Mouse (Mus musculus): ENCODE results near the gene Wsb1. TPM values are rescaled to one million over a fixed set of nuclear protein-coding genes. Genes with fewer than 3 reads are reported as not detected.
A peak's percentile ranks its signal among the peaks of the same experiment; 100 is the strongest.

Wsb1 gene
- total RNA-seq, 2 experiments from 2014 or later: 7.2 to 14.3 TPM

DNA sequence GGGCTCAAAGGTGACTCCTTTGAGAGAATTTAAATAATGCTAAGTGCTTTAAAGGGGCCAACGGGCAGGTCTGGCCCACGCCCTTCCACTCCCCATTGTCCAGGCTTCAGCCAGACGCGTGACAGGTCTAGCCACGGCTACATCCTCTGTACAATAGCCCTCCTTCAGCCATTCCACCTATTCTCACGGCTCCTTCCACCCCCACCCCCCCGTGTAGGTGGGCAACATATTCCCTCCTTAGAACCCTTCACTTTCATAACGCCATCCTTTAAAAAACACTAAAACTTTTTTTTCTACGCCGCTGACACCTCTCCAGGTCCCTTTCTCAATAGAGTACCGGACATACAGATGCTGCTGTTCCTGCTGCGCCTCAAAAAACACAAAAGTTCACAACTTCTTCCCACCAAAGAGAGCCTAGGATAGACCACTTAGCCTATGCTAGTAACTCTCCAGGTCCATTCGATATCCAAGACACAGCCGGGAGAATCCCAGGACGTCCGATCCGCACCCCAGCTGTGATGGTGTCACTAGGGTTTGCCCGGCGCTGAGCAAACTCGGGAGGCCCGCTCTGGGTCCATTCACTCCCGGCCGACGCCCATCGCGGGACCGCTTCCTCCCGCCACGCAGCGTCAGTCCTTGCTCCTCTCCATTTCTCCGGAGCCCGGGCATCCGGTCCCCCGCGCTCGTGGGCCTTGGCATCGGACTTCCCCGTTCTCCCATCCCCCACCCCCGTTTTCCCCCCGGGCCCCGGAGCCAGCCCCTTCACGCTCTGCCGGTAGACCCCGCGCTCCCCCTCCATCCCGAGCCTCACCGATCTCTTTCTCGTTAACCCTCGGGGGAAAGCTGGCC lies 705 bp downstream of the Wsb1 start:
- peak; percentile 68 for DNase-seq
- H3K4me3 ChIP-seq: peak overlapping the region; percentile 79
- H3K27ac ChIP-seq: peak overlapping the region; percentile 97
- intact Hi-C loops (cut with DNase I): loop anchor here (2.0 to 5.0 kb wide), 2 partner anchors 29 to 39 kb away; no protein-coding TSS in a partner anchor
- TF ChIP-seq CTCF (IDR thresholded peaks at IDR 0.05): no peak

DNA sequence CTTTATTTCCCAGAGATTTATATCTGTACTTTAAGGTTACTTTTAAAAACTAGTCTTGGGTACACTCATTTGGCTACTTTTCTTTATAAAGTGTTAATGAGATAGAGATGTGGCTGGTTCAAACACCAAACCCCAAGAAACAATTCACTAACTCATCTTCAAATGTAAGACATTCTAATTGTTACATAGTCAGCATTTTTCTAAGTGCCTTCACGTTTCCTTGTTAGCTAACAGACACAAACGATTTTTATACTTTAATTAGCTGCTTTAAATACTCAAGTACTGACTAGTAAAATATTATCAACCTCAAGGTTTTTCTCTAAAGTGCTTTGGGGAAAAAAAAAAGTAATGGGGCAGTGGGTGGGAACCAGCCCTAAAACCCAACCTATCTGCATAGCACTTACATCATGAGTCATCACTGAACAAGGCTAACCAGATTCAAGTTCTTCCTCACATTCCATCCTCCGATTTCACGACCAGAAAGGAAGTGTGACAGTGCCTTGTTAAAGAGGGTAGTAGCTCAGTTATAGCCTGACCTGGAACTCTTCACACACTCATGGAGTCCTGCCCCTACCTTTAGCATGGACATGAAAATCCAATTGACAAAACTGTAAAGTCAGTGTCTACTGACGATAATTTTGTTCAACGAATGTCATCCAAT lies 1.5 kb downstream of the Wsb1 start:
- Histone ChIP-seq H3K4me3 (peak overlapping the region; percentile 79), H3K27ac (peak overlapping the region; percentile 97)
- TF ChIP-seq CTCF (IDR thresholded peaks at IDR 0.05): no peak
- DNase-seq: no peak
- intact Hi-C loops (cut with DNase I): loop anchor here (5.0 kb wide), 1 partner anchor 39 kb away; no protein-coding TSS in a partner anchor

DNA sequence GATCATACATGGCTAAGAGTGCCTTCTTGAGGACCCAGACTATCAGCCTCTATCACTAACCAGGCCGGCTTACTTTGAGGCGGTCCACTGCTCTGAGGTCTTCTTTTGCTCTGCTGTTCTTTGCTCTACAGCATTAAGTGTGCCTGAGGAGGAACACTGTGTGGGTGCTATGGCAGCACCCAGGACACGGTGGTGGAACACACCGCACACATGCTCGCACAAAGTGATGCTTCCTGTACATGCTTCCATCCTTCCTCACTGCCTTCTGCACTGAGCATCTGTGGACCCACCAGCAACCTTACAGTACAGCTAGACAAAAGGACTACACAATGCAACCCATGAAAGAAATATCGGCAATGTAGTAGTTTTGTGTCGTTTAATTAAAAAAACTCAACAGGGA lies 15.4 kb downstream of the Wsb1 start:
- Histone ChIP-seq H3K27ac (peak overlapping the region; percentile 82), H3K4me3 (no peak overlapping the region)
- intact Hi-C loops (cut with DNase I): no loop called here
- no peak for TF ChIP-seq CTCF (IDR thresholded peaks at IDR 0.05)
- no peak for DNase-seq

DNA sequence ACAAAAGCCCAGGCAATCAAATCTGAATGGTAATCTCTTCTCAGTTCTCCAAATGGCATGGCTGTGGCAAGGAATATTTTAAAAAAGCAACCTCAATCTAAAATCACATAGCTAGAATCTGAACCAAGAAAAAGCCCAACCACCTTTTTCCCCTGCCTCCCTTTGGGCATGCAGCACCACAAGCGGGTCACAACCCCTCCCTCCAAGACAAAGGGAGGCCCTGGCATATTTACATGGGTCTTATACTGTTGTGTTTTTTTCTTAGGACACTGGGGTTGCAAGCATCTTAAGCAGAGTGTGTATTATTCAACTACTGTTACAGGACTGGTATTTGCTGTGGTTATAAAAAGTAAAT lies 16.1 kb downstream of the Wsb1 start:
- H3K27ac ChIP-seq: peak overlapping the region; percentile 82
- H3K4me3 ChIP-seq: peak overlapping the region; percentile 23; the same call in 1 of the 2 replicates
- no peak for TF ChIP-seq CTCF (IDR thresholded peaks at IDR 0.05)
- DNase-seq: peak; percentile 58
- intact Hi-C loops (cut with DNase I): no loop called here

DNA sequence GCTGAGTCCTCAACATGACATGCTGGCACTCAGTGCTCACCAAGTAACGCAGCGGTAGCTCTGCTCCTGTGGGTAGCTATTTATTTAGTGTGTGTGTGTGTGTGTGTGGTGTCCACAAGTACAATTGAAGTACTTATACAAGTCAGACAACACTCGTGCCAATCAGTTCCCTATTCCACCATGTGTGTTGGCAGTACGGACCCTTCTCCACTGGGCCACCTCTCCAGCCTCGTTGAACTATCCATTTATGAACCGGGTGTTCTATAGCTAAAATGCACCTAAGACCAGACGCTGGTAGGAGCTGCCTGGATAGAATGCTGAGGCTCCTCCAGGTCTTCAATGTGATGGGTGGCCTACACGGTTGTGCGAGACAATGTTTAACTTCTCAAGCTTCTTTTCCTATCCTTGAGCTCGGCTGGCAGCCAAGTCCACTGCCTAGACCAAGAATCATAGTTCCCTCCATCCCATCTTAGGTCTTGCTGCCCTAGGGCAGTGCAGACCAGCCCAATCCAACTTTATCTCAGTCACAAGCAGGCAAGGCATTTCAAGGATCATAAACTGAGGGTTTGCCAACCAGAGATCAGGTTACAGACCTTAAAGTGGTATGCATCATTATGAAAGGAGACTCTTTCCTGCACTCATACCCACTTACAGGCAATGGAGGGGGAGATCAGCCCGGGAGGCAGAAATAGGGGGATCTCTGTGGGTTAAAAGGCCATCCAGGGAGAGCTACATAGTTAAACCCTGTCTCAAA lies 16.6 kb downstream of the Wsb1 start:
- H3K27ac ChIP-seq: peak overlapping the region; percentile 82
- no peak for DNase-seq
- TF ChIP-seq CTCF (IDR thresholded peaks at IDR 0.05): no peak
- intact Hi-C loops (cut with DNase I): no loop called here
- H3K4me3 ChIP-seq: peak overlapping the region; percentile 23; the same call in 1 of the 2 replicates

DNA sequence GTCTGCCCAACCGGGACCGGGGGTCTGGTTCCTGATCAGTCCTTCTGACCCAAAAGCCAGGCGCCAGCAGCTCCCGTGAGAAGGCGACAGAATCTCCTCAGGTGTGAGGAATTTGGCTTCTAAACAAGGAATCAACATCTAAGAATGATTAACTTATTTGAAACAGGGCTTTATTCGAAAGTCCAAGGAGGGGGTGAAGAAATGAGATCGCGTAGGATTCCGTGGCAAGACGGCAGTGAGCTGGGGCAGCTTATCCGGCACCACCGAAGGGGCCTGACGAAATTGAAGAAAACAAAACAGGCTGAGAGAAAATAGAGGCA lies 24.3 kb downstream of the Wsb1 start:
- DNase-seq: no peak
- intact Hi-C loops (cut with DNase I): no loop called here
- Histone ChIP-seq H3K27ac (peak overlapping the region; percentile 81), H3K4me3 (peak overlapping the region; percentile 45)
- no peak for TF ChIP-seq CTCF (IDR thresholded peaks at IDR 0.05)

DNA sequence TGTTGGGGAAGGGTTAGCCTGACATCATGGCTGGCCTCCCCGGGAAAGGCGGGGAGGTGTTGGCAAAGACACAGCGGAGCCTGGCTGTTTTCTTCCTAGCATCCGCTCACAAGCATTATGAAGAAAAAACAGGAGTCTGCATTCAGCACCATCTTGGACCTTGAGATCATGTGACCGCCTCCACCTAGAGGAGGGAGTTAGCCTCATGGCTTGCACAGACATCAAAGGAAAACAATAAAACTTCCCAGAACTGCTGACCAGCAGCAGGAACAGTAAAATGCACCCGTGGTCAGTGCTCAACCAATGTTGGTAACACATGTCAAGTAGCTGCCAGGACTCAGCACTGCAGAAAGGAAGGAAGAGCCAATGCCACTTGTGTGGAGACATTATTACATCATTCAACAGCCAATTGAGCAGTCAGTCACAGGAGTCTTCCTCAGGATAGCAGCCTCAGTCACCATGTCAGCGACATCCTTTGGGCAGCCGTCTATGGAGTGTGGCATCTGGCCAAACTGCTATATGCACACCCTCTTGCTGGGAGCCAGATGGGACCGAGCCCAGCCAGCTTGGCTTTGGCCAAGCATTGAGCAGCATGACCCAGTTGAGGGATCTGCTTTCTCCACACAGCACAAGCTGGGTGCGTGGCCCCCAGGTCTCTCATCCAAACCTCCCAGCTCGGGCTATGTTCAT lies 24.8 kb downstream of the Wsb1 start:
- TF ChIP-seq CTCF (IDR thresholded peaks at IDR 0.05): no peak
- Histone ChIP-seq H3K4me3 (peak overlapping the region; percentile 45), H3K27ac (peak overlapping the region; percentile 81)
- DNase-seq: peak; percentile 91
- intact Hi-C loops (cut with DNase I): no loop called here

DNA sequence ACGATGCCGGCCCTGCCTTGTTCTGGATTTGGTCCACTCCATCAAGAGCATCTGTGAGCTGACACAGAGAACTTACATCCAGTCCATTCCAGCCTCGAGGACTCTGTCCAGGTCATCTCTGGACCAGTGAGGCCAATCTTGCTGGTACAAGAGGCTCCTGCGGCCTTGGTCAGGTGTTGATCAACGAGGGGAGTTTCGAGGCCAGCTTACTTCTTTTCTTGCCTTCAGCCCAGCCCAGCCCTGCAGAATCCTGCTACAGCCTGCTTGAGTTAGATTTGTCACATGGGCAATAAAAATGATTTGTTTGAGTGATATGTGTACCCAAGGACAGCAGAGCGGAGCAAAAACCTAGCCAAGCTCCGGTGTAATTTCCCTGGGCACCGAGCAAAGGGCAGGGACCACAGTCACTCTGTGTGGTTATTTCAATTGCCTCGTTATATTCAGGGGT lies 25.4 kb downstream of the Wsb1 start:
- no peak overlapping the region for H3K4me3 ChIP-seq
- H3K27ac ChIP-seq: peak overlapping the region; percentile 81
- intact Hi-C loops (cut with DNase I): no loop called here
- no peak for DNase-seq
- no peak for TF ChIP-seq CTCF (IDR thresholded peaks at IDR 0.05)

DNA sequence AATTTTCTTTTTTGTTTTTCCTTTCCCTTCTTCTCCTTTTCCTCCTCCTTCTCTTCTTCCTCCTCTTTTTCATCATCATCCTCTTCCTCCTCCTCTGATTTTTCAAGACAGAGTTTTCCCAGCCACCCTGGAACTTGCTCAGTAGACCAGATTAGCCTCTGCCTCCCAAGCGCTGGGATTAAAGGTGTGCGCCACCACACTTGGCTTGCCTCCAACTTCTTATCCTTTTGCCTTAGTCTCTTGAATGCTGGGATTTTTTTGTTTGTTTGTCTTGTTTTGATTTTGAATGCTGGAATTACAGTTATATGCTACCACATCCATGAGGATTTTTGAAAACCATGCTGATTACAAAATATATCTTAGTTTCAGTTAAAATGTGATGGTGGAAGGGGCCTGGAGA lies 26.4 kb downstream of the Wsb1 start:
- no peak for TF ChIP-seq CTCF (IDR thresholded peaks at IDR 0.05)
- Histone ChIP-seq H3K27ac (peak overlapping the region; percentile 81), H3K4me3 (no peak overlapping the region)
- intact Hi-C loops (cut with DNase I): no loop called here
- DNase-seq: no peak

DNA sequence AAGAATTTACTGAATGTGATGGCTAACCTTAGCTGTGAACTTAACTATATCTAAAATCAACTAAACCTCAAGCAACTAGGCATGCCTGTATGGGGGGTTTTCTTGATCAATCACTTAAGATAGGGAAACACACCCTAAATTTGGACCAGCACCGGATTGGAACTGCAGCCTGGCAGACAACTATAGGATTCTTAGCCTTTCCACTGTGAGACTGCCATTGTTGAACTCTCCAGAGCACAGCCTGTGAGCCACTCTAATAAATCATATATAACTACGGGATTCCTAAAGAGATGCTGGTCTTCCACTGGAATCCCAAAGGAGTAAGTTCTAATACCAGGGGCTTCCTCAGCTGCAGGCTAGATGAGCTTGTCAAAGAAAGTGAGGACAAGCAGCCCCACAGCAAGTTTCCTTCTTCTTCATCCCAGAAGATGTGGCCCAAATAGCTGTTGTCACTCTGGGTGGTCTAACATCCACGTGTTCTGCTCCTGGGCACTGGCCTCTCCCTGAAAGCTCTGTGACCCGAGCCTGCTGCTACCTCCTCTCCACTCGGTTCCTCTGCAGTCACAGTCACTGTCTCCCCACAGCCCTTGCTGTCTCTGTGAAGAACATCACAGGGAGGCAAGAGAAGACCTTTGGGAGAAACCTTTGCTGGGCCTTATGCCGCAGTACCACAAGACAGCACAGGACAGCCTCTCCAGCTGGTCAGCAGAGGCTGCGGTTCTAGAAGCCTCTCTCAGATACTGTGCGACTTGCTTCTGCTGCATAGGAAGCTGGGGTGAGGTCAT lies 28.9 kb downstream of the Wsb1 start:
- peak overlapping the region; percentile 91 for H3K27ac ChIP-seq
- peak overlapping the region; percentile 45; the same call in 1 of the 2 replicates for H3K4me3 ChIP-seq
- TF ChIP-seq CTCF (IDR thresholded peaks at IDR 0.05): no peak
- intact Hi-C loops (cut with DNase I): loop anchor here (2.0 kb wide), 1 partner anchor 29 kb away; the partner anchor contains the start of gene Wsb1
- no peak for DNase-seq

DNA sequence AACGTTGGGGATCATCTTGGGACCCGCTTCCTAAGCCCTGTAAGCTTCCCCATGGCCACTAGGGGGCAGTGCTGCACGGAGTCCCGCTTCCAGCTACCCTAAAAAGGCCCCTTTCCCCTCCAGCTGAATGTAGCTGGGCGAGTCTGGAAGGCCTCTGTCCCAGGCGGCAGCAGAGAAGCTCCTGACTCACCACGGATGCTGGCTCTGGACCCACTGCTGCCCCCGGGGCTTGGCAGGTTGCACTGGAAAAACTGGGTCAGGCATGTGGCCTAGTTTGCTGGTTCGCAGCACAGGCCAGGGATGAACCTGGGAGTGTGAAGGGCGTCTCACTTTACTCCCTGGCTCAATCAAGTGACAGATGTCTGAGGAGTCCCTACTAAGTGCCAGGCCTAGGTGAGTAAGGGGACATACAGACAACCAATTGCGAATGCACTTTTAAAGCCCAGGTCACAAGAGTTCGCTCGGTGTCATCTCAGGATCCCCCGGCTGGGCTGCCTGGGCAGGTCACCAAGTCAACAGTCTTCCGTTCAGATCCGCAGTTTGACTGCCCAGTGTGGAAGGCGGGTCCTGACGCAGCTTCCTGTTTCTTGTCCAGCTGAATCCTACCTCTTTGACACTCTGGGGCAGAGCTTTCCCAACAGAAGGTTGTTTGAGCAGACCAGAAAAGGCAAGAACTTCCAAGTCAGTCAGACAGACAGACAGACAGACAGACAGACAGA lies 29.8 kb downstream of the Wsb1 start:
- H3K4me3 ChIP-seq: peak overlapping the region; percentile 45
- no peak; the same call in 1 of the 2 replicates for TF ChIP-seq CTCF (IDR thresholded peaks at IDR 0.05)
- intact Hi-C loops (cut with DNase I): loop anchor here (1.0 to 2.0 kb wide), 4 partner anchors 30 to 174 kb away; partner anchors contain the start of genes Gm9964 and Wsb1
- peak overlapping the region; percentile 91 for H3K27ac ChIP-seq
- peak; percentile 98 for DNase-seq
